Mouse (Mus musculus) kidney, embryonic 15.5 days (tissue): ENCODE measurements around the gene Bcdin3d. TPM values are rescaled to one million over a fixed set of nuclear protein-coding genes. Genes with fewer than 3 reads are reported as not detected.
A peak's percentile ranks its signal among the peaks of the same experiment; 100 is the strongest.

Experiments
- ATAC-seq: fragments of 200-750 bp; cut with Nextera tagmentation; replicated peaks from 2 replicates; pipeline ENCODE4 v1.8.0; 2017; ENCODE audit warnings: moderate TSS enrichment; ENCODE audit not compliant: low FRiP score
- H3K27ac ChIP-seq: fragments of 300-500 bp; sonication (generic); 2 replicates; pipeline ENCODE4 v1.5.1; 2015; ENCODE audit warnings: mild to moderate bottlenecking, inconsistent platforms
- H3K27me3 ChIP-seq: fragments of 300-500 bp; sonication (generic); 2 replicates; pipeline ENCODE4 v1.6.1; 2015; ENCODE audit warnings: inconsistent platforms
- H3K36me3 ChIP-seq: fragments of 300-500 bp; sonication (generic); 2 replicates; pipeline ENCODE4 v1.6.1; 2015; ENCODE audit warnings: inconsistent platforms
- H3K4me1 ChIP-seq: fragments of 300-500 bp; sonication (generic); 2 replicates; pipeline ENCODE4 v1.6.1; 2015; ENCODE audit warnings: inconsistent platforms
- H3K4me2 ChIP-seq: fragments of 300-500 bp; sonication (generic); 2 replicates; pipeline ENCODE4 v1.6.1; 2015; ENCODE audit warnings: moderate library complexity, mild to moderate bottlenecking, inconsistent platforms
- H3K4me3 ChIP-seq: fragments of 300-500 bp; sonication (generic); replicated peaks from 2 replicates; pipeline ENCODE4 v1.5.1; 2015; ENCODE audit warnings: mild to moderate bottlenecking, inconsistent platforms
- H3K9ac ChIP-seq: fragments of 300-500 bp; sonication (generic); 2 replicates; pipeline ENCODE4 v1.6.1; 2015; ENCODE audit warnings: mild to moderate bottlenecking, inconsistent platforms
- H3K9me3 ChIP-seq: fragments of 300-500 bp; sonication (generic); replicated peaks from 2 replicates; pipeline ENCODE4 v1.6.1; 2016; ENCODE audit warnings: inconsistent platforms
- WGBS: fragments of 180-500 bp; shearing (Covaris S2); methylation state at CpG from one replicate; pipeline ENCODE4 v1.1.7; 2015; ENCODE audit warnings: mixed read lengths; 5-methylcytosine and 5-hydroxymethylcytosine counted together
- polyA plus RNA-seq: library from polyadenylated mRNA; unstranded; fragments of >200 nt; fragmentation: Nextera tagmentation; extraction: Ambion mirVana; gene quantifications from 2 replicates; pipeline ENCODE4 v1.2.1, GENCODE M21; 2015

Gene Bcdin3d
- polyA plus RNA-seq, 1 experiment from 2014 or later: 15.6 TPM

DNA sequence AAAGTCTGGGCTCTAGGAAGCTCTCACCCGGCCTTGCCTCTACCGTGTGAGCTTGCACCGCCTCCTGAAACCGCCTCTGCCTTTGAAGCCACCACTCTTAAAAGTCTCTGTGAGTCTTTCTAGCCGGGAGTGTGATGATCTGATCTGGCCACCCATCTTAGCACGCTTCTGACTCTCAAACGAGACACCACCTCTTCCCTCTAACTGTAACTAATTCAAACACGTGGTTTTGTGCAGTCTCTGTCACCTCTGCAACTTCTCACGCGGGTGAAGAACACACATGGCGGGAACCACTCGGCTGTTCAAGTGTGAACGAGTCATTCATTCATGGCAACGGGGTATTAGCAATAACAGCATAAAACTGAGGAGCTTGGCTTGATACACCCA is 2.9 kb downstream of the Bcdin3d start:
- H3K9me3 ChIP-seq: no peaks in the 10 kb centered on the region
- no peak overlapping the region for H3K4me2 ChIP-seq
- 68% methylated on average over 14 of the region's 14 CpGs for WGBS
- no peak overlapping the region for H3K4me3 ChIP-seq
- H3K9ac ChIP-seq: no peak overlapping the region; the same call in 1 of the 2 replicates
- H3K36me3 ChIP-seq: peaks cover 13% of the 10 kb centered on the region
- H3K4me1 ChIP-seq: peaks cover 41% of the 10 kb centered on the region
- no peaks in the 10 kb centered on the region for H3K27me3 ChIP-seq
- no peak for ATAC-seq
- no peak overlapping the region for H3K27ac ChIP-seq

DNA sequence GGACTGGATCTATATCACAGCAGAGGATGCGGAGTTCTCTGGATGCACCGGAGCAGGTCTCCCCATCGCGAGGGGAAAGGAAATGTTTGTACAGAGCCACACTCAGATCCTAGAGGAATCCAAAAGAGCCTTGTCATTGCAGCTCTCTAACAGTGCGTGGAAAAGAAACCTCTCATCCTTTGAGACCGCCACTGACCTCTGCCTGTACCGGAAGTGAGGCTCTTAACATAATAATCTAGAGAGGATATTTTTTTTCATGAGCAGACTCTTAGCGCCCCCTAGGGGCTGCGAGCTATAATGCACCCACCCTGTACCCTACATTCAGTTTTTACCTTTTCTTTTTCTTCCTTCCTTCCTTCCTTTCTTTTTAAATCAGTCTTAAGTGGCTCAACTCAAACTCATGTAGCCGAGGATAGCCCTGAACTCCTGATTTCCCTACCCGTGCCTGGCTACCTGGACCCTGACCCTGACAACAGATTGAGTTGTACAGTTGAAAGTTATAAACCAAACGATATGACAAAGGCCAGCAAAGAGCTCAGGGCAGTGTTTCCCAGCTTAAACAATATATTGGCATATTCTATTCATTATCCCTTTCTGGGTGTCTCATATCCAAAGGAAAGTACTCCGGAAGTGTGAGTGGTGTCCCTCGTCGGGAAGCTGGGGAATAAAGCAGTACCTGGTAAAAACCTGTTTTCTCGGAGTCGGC is 3.4 kb downstream of the Bcdin3d start:
- peaks cover 13% of the 10 kb centered on the region for H3K36me3 ChIP-seq
- no peak overlapping the region; the same call in 1 of the 2 replicates for H3K9ac ChIP-seq
- WGBS: 58% methylated on average over 17 of the region's 17 CpGs
- no peak overlapping the region for H3K27ac ChIP-seq
- no peaks in the 10 kb centered on the region for H3K9me3 ChIP-seq
- H3K27me3 ChIP-seq: no peaks in the 10 kb centered on the region
- no peak overlapping the region for H3K4me3 ChIP-seq
- peaks cover 41% of the 10 kb centered on the region for H3K4me1 ChIP-seq
- 0 out of 2 replicates have a peak overlapping the region, but pooled peaks have one; percentile 28 for H3K4me2 ChIP-seq
- no peak for ATAC-seq

DNA sequence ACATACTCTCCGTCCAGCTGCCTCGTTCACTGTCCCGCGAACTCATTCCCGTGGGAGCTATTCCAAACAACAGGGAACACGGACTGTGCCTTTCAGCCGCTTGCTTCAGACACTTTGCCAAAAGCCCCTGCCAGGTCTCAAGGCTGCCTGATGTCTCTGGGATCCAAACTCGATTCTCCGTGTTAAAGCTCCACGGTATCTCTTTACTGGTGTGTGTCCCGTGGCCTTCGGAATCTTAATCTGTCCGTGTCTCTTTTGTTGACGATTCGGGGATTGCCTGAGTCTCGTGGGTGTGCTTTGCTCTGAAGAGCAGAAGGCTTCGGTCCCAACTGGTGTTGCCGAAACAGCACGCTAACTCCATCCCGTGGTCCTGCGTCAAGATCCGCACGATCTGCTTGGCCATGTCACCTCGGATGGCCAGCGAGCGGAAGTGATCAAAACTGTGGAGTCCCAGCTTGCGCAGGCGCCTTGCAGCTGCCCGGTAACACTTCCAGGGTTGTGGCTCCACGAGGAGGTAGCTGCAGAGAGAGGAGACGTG is 4.2 kb downstream of the Bcdin3d start:
- Histone ChIP-seq H3K27me3 (no peaks in the 10 kb centered on the region), H3K27ac (peak overlapping the region; percentile 29; the same call in 1 of the 2 replicates), H3K9me3 (no peaks in the 10 kb centered on the region), H3K4me1 (peaks cover 41% of the 10 kb centered on the region), H3K4me2 (no peak overlapping the region), H3K9ac (no peak overlapping the region), H3K36me3 (peaks cover 13% of the 10 kb centered on the region), H3K4me3 (no peak overlapping the region)
- ATAC-seq: no peak
- WGBS: 83% methylated on average over 31 of the region's 31 CpGs

DNA sequence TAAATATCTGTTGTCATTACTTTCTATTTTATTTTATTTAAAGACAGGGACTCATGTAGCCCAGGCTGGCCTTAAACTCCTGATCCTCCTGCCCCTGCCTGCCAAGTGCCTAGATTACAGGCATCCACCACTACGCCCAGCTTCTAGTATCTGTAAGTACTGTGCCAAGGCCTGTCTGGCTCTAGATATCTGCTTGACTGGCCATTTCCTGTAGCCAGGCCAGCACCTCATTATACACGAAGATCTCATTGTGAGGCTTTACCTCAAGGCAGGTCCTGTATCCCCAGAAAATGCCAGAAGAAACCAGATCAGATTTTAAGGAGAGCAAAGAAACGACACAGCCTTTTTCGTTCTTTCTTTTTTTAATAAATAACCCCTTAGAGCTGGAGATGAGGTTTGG is 4.8 kb downstream of the Bcdin3d start:
- Histone ChIP-seq H3K27me3 (no peaks in the 10 kb centered on the region), H3K4me3 (no peak overlapping the region), H3K36me3 (peaks cover 13% of the 10 kb centered on the region), H3K27ac (peak overlapping the region; percentile 29; the same call in 1 of the 2 replicates), H3K4me2 (no peak overlapping the region), H3K9ac (no peak overlapping the region), H3K4me1 (peaks cover 37% of the 10 kb centered on the region), H3K9me3 (no peaks in the 10 kb centered on the region)
- 89% methylated on average over 4 of the region's 4 CpGs for WGBS
- ATAC-seq: no peak

DNA sequence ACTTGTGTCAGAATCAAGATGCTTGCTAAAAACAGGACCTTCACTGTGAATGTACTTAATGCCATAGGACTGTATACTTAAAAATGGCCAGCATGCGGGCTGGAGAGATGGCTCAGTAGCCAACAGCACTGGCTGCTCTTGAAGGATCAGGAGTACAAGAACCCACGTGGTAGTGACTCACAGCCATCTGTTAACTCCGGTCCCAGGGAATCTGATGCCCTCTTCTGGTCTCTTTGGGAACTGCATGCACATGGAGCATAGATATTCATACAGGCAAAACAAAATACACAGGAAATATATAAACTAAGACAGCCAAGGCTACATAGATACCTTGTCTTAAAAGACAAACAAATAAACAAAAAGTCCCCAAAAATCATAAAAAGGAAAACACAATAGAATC is 5.5 kb downstream of the Bcdin3d start:
- Histone ChIP-seq H3K9me3 (no peaks in the 10 kb centered on the region), H3K9ac (no peak overlapping the region), H3K36me3 (peaks cover 13% of the 10 kb centered on the region), H3K27ac (no peak overlapping the region), H3K27me3 (no peaks in the 10 kb centered on the region), H3K4me3 (no peak overlapping the region), H3K4me2 (no peak overlapping the region), H3K4me1 (peaks cover 35% of the 10 kb centered on the region)
- ATAC-seq: no peak
- 41% methylated on average over 3 of the region's 3 CpGs for WGBS

DNA sequence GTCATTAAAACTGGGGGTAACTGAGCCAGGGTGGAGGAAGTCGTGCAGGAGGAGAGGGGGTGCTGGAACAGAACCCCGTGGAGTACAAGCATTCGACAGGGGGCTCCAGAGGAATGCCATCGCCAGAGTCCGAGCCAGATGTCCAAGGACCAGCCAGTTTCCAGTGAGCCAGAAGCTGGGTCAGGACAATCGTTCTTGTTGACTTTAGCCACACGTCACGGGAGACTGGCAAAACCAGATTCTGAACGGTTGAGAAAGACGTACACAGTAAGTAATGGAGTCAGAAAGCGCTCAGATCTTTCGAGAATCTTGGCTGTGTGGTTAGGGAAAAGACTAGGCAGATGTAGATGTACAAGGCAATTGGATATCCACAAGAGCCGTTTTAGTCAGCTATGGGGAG is 11.3 kb downstream of the Bcdin3d start:
- no peaks in the 10 kb centered on the region for H3K9me3 ChIP-seq
- peaks cover 15% of the 10 kb centered on the region for H3K4me1 ChIP-seq
- no peak overlapping the region for H3K27ac ChIP-seq
- ATAC-seq: no peak
- H3K4me2 ChIP-seq: no peak overlapping the region
- H3K4me3 ChIP-seq: no peak overlapping the region
- no peaks in the 10 kb centered on the region for H3K36me3 ChIP-seq
- H3K27me3 ChIP-seq: no peaks in the 10 kb centered on the region
- no peak overlapping the region for H3K9ac ChIP-seq
- WGBS: 70% methylated on average over 13 of the region's 13 CpGs

DNA sequence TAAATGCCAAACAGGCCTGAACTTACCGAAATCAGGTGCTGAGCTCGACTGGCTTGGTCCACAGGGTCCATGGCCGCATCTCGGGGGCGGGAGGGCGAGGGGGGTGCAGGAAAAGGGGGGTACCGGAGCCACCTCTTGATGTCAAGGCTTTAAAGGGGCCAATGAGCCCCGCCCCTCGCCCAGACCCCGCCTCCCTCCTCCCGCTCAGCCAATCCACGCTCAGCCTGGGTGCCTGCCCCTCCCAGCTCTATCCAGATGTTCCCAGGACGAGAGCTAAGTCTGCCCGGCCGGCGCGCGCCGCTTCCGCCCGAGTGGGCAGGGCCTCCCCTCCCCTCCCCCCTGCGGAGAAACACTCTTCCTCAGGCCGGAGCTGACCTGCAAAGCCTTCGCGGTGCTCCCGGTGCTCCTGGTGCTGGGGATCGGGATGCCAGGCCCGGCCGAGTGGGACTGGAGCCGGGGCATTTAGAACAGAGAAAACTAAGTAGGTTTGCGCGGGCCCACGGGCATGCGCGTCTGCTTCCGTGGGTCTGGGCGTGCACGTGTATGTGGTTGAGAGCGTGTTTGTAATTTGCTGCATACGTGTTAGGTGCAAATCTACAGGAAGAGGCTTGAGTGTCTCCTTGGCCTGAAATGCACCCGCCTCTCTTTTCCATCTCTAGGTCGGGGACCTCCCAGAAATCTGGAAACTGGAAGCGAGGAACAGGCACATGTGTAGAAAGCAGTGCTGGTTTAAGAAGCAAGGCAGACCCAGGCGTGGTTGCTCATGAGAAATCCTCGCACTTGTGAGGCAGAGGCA is 16.7 kb downstream of the Bcdin3d start, which contains the start of gene Nckap5l:
TSS of gene Nckap5l (minus strand) at position 143 of the 796 bp plus-strand sequence.
- under 1% methylated on average over 38 of the region's 45 CpGs for WGBS
- peak within 1 kb of the TSS; percentile 69 for H3K9ac ChIP-seq

DNA sequence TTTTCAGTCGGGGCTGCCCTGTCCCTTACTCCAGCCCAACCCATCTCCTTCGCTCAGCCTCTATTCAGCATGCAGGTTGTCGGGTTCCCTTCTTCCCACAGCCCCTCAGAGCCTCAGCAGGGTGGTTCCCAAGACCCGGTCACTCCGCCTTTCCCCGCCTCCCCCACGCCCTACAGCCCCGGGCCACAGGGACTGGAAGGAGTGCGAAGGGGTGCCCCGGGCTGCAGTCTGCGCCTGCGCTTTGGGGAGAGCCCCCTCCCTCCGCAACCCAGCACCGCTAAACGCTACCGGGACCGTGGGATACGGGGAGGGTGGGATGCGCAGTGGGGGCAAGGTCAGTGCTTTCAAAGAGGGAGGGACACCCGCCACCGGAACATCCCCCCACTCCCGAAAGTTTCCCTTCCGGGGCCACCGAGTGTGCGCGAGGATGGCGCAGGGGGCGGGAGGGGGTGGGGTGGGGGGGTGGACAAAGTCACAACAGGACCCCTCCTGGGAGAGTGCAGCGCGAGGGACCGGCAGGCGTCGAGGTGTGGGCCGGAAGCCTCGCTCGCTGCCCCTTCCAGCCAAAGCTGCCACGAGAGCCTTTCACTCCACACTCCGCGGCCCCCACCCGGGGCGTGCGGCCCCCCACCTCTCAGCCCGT is 17.4 kb downstream of the Bcdin3d start:
- H3K9me3 ChIP-seq: no peaks in the 10 kb centered on the region
- peak overlapping the region; percentile 89 for H3K4me2 ChIP-seq
- peak overlapping the region; percentile 95 for H3K27ac ChIP-seq
- under 1% methylated on average over 41 of the region's 43 CpGs for WGBS
- H3K36me3 ChIP-seq: peaks cover 10% of the 10 kb centered on the region; the same call in 1 of the 2 replicates
- H3K4me1 ChIP-seq: peaks cover 47% of the 10 kb centered on the region
- H3K27me3 ChIP-seq: no peaks in the 10 kb centered on the region
- H3K9ac ChIP-seq: peak overlapping the region; percentile 69
- H3K4me3 ChIP-seq: peak overlapping the region; percentile 90
- ATAC-seq: peak; percentile 78

More for the DNA sequence above, 16.7 kb downstream of the Bcdin3d start, which contains the start of gene Nckap5l:
- Histone ChIP-seq H3K9me3 (no peaks in the 10 kb centered on the region), H3K4me2 (peak within 1 kb of the TSS; percentile 89), H3K27me3 (no peaks in the 10 kb centered on the region), H3K4me1 (peaks cover 40% of the 10 kb centered on the region), H3K36me3 (0 out of 2 replicates have a peak, but pooled peaks cover 2% of the 10 kb centered on the region), H3K4me3 (peak within 1 kb of the TSS; percentile 90), H3K27ac (peak within 1 kb of the TSS; percentile 95)
- peak; percentile 95 for ATAC-seq

DNA sequence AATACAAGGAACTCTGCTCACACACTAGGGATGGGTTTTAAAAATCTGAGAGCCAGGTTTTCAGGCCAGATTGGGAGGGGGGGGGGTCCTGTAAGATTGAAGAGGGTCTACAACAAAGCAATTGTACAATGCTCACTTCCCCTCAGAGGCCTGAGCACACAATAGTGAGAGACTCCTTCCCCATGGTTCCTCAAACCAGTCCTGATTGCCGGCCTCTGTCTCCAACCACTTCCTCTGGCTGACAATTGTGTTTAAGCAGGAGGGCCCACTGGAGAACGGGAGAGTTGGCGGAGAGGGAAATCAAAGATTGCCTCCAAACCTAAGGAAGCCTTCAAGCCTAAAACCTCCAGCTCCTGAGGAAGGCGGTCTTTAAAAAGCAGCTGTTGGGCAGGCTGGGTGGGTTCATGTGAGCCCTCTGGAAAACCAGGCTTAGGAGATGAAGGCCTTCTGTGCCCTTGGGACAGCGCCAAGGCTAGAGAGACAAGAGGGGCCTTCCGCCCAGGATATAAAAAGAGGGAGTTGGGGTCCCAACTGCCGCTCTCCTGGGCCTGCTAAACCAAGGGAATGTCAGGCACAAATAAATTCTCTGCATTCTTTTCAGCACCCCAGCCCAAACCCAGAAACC is 18.1 kb downstream of the Bcdin3d start:
- Histone ChIP-seq H3K36me3 (peaks cover 11% of the 10 kb centered on the region; the same call in 1 of the 2 replicates), H3K4me1 (peaks cover 51% of the 10 kb centered on the region)
- WGBS: 17% methylated on average over 7 of the region's 7 CpGs

DNA sequence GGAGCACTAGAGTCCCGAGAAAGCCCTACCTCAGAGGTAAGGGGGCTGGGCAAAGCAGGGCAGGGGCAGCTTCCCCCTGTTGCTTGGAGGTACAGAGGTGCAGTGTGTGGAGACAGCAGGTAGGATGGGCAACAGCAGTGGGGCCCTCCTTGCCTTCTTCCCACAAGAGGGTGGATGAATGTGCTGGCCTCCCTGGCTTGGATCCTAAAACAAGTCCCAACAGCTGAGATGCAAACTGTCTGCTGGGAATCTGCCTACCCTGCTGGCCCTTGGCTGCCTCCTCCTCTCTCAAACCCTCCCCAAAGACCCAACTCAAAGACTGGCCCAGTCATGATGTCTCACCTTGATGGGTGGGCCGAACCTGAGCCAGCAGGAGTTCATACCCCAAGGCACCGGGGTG is 19.1 kb downstream of the Bcdin3d start:
- Histone ChIP-seq H3K27me3 (no peaks in the 10 kb centered on the region), H3K27ac (0 out of 2 replicates have a peak overlapping the region, but pooled peaks have one; percentile 95), H3K36me3 (peaks cover 14% of the 10 kb centered on the region; the same call in 1 of the 2 replicates), H3K4me2 (peak overlapping the region; percentile 89), H3K9me3 (no peaks in the 10 kb centered on the region), H3K9ac (peak overlapping the region; percentile 15; the same call in 1 of the 2 replicates), H3K4me3 (no peak overlapping the region), H3K4me1 (peaks cover 58% of the 10 kb centered on the region)
- 78% methylated on average over 3 of the region's 3 CpGs for WGBS
- ATAC-seq: no peak

More for the DNA sequence above, 18.1 kb downstream of the Bcdin3d start:
- H3K9me3 ChIP-seq: no peaks in the 10 kb centered on the region
- H3K9ac ChIP-seq: peak overlapping the region; percentile 69
- no peaks in the 10 kb centered on the region for H3K27me3 ChIP-seq
- H3K4me2 ChIP-seq: peak overlapping the region; percentile 89
- H3K4me3 ChIP-seq: peak overlapping the region; percentile 90
- no peak for ATAC-seq
- peak overlapping the region; percentile 95 for H3K27ac ChIP-seq
